Mouse (Mus musculus): ENCODE data around the gene Cnbp.

DNA sequence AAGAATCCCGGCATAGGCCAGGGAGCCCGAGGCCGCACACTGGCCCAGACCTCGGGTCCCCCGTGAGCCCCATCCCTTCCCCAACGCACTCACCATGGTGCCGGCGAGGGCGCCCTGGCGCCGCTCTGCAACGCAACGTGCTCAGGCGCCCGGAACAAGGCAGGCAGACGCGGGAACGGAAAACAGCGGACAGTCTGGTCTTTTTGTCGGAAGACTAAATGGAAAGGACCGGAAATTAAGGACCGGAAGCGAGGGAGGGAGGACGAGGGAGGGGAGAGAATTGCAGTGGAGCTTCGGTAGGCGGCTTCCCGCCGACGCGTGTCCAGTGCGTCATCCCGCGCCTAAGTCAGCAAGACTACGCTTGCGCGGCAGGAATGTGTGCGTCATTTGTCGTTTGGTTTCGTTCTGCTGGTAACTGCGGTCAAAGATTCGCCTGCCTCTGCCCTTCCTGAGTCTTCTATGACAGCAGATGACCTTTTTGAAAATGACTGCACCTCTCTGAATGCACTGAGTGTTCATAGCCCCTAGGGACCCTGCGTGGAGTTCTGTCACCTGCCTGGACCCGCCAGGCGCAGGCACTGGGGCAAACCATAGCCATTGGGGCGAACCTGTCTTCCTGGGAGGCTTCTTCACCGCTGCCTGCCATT is 12.2 kb downstream of the Cnbp start, which contains the start of gene Isy1:
- no peak for TF ChIP-seq CTCF (IDR thresholded peaks at IDR 0.05; ENCODE audit: low read depth)
- TF ChIP-seq EP300 (IDR thresholded peaks at IDR 0.05; ENCODE audit: low read depth) = peak; percentile 85; the same call in 1 of the 2 replicates
